Mouse (Mus musculus) liver, embryonic 16.5 days (tissue): ENCODE data around the gene Spata1. TPM values are rescaled to one million over a fixed set of nuclear protein-coding genes. Genes with fewer than 3 reads are reported as not detected.

Source experiments
- ATAC-seq: fragments of 200-750 bp; cut with Nextera tagmentation; 2 replicates; pipeline ENCODE4 v1.8.0; 2017; ENCODE audit warnings: low read depth, mild to moderate bottlenecking, moderate number of reproducible peaks, moderate library complexity
- H3K27ac ChIP-seq: fragments of 300-500 bp; sonication (generic); 2 replicates; pipeline ENCODE4 v1.5.1; 2014; ENCODE audit warnings: mild to moderate bottlenecking, low read length
- H3K27me3 ChIP-seq: fragments of 300-500 bp; sonication (generic); 2 replicates; pipeline ENCODE4 v1.6.1; 2014; ENCODE audit warnings: low read depth, low read length, mixed read lengths; ENCODE audit not compliant: control insufficient read depth, insufficient read depth
- H3K36me3 ChIP-seq: fragments of 300-500 bp; sonication (generic); 2 replicates; pipeline ENCODE4 v1.6.1; 2014; ENCODE audit warnings: mild to moderate bottlenecking; ENCODE audit not compliant: control insufficient read depth, insufficient read depth
- H3K4me1 ChIP-seq: fragments of 300-500 bp; sonication (generic); 2 replicates; pipeline ENCODE4 v1.6.1; 2014; ENCODE audit warnings: low read depth, low read length, mixed read lengths; ENCODE audit not compliant: control insufficient read depth
- H3K4me2 ChIP-seq: fragments of 300-500 bp; sonication (generic); 2 replicates; pipeline ENCODE4 v1.6.1; 2014; ENCODE audit warnings: low read depth, low read length, mixed read lengths
- H3K4me3 ChIP-seq: fragments of 300-500 bp; sonication (generic); 2 replicates; pipeline ENCODE4 v1.5.1; 2014; ENCODE audit warnings: low read depth, mild to moderate bottlenecking, low read length
- H3K9ac ChIP-seq: fragments of 300-500 bp; sonication (generic); 2 replicates; pipeline ENCODE4 v1.6.1; 2014; ENCODE audit warnings: low read depth, low read length
- H3K9me3 ChIP-seq: fragments of 300-500 bp; sonication (generic); replicated peaks from 2 replicates; pipeline ENCODE4 v1.6.1; 2016; ENCODE audit warnings: low read length; ENCODE audit not compliant: control insufficient read depth
- WGBS: fragments of 180-500 bp; shearing (Covaris S2); extraction: QIAGEN DNeasy Blood & Tissue Kit; methylation state at CpG from one replicate; pipeline ENCODE4 v1.1.7; 2014; ENCODE audit not compliant: insufficient replicate concordance; 5-methylcytosine and 5-hydroxymethylcytosine counted together
- polyA plus RNA-seq: library from polyadenylated mRNA; unstranded; fragments of >200 nt; fragmentation: Nextera tagmentation; extraction: Ambion mirVana; gene quantifications from 2 replicates; pipeline ENCODE4 v1.2.1, GENCODE M21; 2015

Gene Spata1
- polyA plus RNA-seq, 1 experiment from 2014 or later: 1.1 TPM

GRCm38 (mm10) chr3:146473741-146474140, 25.8 kb downstream of the Spata1 start:
- Histone ChIP-seq H3K4me2 (no peak overlapping the region), H3K9ac (no peak overlapping the region), H3K4me1 (no peaks in the 10 kb centered on the region), H3K4me3 (no peak overlapping the region), H3K27ac (no peak overlapping the region), H3K9me3 (no peaks in the 10 kb centered on the region), H3K27me3 (no peaks in the 10 kb centered on the region), H3K36me3 (no peaks in the 10 kb centered on the region)
- no peak for ATAC-seq

- no peak for ATAC-seq
- no peaks in the 10 kb centered on the region for H3K27me3 ChIP-seq
- no peak overlapping the region for H3K27ac ChIP-seq
- no peak overlapping the region for H3K4me2 ChIP-seq
- no peaks in the 10 kb centered on the region for H3K9me3 ChIP-seq
- 79% methylated on average over 4 of the region's 4 CpGs for WGBS
- no peaks in the 10 kb centered on the region for H3K4me1 ChIP-seq
- no peaks in the 10 kb centered on the region for H3K36me3 ChIP-seq
- no peak overlapping the region for H3K9ac ChIP-seq
- no peak overlapping the region for H3K4me3 ChIP-seq
These were observed 26.9 kb downstream of the Spata1 start for GRCm38 (mm10) chr3:146472657-146473056.

DNA sequence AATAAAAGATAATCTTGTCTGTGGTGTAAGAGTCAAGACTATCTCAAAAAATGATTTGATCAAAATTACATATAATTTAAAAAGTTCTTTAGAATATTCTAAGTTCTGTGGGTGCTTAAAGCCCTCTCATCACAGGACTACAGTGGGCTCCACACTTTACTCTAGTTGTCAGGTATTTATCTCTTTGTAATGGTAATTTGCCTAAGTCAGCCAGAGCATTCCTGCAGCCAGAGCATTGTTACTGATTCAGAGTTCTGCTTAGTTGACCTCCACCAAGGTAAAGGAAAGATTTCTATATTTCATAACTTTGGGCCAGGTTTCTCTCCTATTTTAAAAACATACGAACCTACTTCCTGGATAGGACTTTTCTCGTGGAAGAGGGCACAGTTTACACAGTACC, 30.3 kb downstream of the Spata1 start:
- Histone ChIP-seq H3K27me3 (no peaks in the 10 kb centered on the region), H3K27ac (no peak overlapping the region), H3K9ac (no peak overlapping the region), H3K9me3 (no peaks in the 10 kb centered on the region), H3K36me3 (no peaks in the 10 kb centered on the region), H3K4me2 (no peak overlapping the region), H3K4me3 (no peak overlapping the region), H3K4me1 (no peaks in the 10 kb centered on the region)
- ATAC-seq: no peak
- WGBS: 63% methylated on average over 2 of the region's 2 CpGs

GRCm38 (mm10) chr3:146462939-146463338, 36.6 kb downstream of the Spata1 start:
- Histone ChIP-seq H3K9me3 (no peaks in the 10 kb centered on the region), H3K4me1 (no peaks in the 10 kb centered on the region), H3K36me3 (no peaks in the 10 kb centered on the region), H3K27me3 (no peaks in the 10 kb centered on the region), H3K27ac (no peak overlapping the region), H3K4me3 (no peak overlapping the region), H3K9ac (no peak overlapping the region), H3K4me2 (no peak overlapping the region)
- WGBS: 46% methylated on average over 2 of the region's 2 CpGs
- ATAC-seq: peak; percentile 53; the same call in 1 of the 2 replicates

DNA sequence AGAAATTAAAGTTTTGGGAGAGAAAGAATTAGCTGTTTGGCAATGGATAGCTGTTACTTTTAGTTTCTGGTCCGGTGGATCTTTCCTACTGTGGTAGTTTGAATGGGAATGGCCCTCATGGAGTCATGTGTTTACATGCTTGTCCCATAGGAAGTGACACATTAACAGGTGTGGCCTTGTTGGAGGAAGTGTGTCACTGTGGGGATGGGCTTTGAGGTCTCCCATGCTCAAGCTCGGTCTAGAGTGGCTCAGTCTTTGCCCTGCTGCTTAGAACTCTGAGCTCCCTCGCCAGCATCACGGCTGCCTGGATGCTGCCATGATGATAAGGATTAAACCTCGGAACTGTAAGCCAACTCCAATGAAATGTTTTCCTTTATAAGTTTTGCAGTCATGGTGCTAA, 48.2 kb downstream of the Spata1 start:
- Histone ChIP-seq H3K9ac (no peak overlapping the region), H3K4me2 (peak overlapping the region; percentile 93; the same call in 1 of the 2 replicates), H3K27me3 (no peaks in the 10 kb centered on the region), H3K4me1 (peaks cover 16% of the 10 kb centered on the region), H3K36me3 (no peaks in the 10 kb centered on the region), H3K9me3 (no peaks in the 10 kb centered on the region), H3K27ac (no peak overlapping the region), H3K4me3 (no peak overlapping the region)
- WGBS: 76% methylated on average over 5 of the region's 5 CpGs
- ATAC-seq: no peak

DNA sequence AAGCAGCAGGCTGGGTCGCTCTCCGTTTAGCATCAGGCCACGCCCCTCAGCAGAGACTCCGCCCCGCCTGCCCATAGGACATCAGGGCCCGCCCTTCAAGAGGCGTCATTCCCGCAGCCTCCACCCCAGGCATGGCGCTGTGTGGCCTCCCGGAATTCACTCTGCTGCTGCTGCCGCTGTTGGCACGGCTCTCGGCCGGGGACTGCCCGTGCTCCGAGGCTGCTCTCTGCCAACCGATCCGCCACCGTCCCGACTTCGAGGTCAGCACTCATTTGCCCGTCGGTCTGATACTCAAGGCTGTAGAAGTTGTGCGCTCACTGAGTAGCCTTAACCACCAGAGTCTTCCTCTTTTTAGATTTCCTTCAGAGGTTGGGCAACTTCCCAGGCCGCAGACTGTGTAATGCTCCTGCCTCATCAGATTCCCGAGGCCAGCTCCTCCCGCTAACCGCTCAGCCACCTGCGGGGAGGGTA, 49.1 kb downstream of the Spata1 start:
- Histone ChIP-seq H3K4me2 (peak overlapping the region; percentile 93), H3K27me3 (no peaks in the 10 kb centered on the region), H3K4me1 (peaks cover 16% of the 10 kb centered on the region), H3K4me3 (peak overlapping the region; percentile 72), H3K27ac (peak overlapping the region; percentile 82), H3K9ac (peak overlapping the region; percentile 79), H3K9me3 (no peaks in the 10 kb centered on the region), H3K36me3 (peaks cover 5% of the 10 kb centered on the region; the same call in 1 of the 2 replicates)
- WGBS: under 1% methylated on average over 29 of the region's 29 CpGs
- peak; percentile 99 for ATAC-seq

GRCm38 (mm10) chr3:146449745-146450250, 49.8 kb downstream of the Spata1 start, which contains the start of gene Ctbs:
Gene Ctbs (plus strand): TSS chr3:146449795.
- peaks cover 16% of the 10 kb centered on the region for H3K4me1 ChIP-seq
- H3K36me3 ChIP-seq: peaks cover 5% of the 10 kb centered on the region; the same call in 1 of the 2 replicates
- WGBS: 53% methylated on average over 9 of the region's 9 CpGs
- H3K27me3 ChIP-seq: no peaks in the 10 kb centered on the region
- peak within 1 kb of the TSS; percentile 93 for H3K4me2 ChIP-seq
- H3K27ac ChIP-seq: peak within 1 kb of the TSS; percentile 82
- H3K9me3 ChIP-seq: no peaks in the 10 kb centered on the region
- no peak for ATAC-seq
- H3K9ac ChIP-seq: peak within 1 kb of the TSS; percentile 79
- H3K4me3 ChIP-seq: peak within 1 kb of the TSS; percentile 72

DNA sequence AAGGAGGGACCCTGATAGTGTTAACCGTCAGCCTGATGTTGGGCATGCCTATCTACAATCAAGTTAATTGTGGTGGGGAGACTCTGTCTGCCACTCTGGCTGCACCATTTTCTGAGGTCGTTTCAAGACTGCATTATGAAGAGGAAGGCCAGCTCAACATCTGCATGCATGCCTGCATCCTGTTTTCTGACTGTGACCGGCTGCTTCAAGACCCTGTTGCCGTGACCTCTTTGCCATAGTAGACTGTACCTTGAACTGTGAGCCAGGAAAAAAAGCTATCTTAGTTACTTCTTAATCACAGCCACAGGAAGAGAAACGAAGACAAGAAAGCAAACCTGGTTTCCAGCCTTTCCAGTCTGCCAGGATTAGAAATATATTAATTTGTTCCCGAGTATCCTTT, 50.6 kb downstream of the Spata1 start:
- H3K27ac ChIP-seq: no peak overlapping the region
- WGBS: 39% methylated on average over 6 of the region's 6 CpGs
- H3K4me1 ChIP-seq: peaks cover 16% of the 10 kb centered on the region
- peaks cover 5% of the 10 kb centered on the region; the same call in 1 of the 2 replicates for H3K36me3 ChIP-seq
- no peak overlapping the region for H3K9ac ChIP-seq
- no peaks in the 10 kb centered on the region for H3K27me3 ChIP-seq
- H3K9me3 ChIP-seq: no peaks in the 10 kb centered on the region
- no peak overlapping the region for H3K4me2 ChIP-seq
- ATAC-seq: no peak
- no peak overlapping the region for H3K4me3 ChIP-seq

GRCm38 (mm10) chr3:146448372-146448771, 51.2 kb downstream of the Spata1 start:
- Histone ChIP-seq H3K36me3 (peaks cover 10% of the 10 kb centered on the region; the same call in 1 of the 2 replicates), H3K9ac (no peak overlapping the region), H3K9me3 (no peaks in the 10 kb centered on the region), H3K4me2 (no peak overlapping the region), H3K4me3 (no peak overlapping the region), H3K27ac (no peak overlapping the region), H3K27me3 (no peaks in the 10 kb centered on the region), H3K4me1 (peaks cover 18% of the 10 kb centered on the region)
- 54% methylated on average over 10 of the region's 10 CpGs for WGBS
- no peak for ATAC-seq
